Mouse (Mus musculus): ENCODE data around the gene Phldb2. TPM values are rescaled to one million over a fixed set of nuclear protein-coding genes. Genes with fewer than 3 reads are reported as not detected.

Phldb2 gene
- polyA plus RNA-seq, 1 experiment from 2014 or later: 46.2 TPM

DNA sequence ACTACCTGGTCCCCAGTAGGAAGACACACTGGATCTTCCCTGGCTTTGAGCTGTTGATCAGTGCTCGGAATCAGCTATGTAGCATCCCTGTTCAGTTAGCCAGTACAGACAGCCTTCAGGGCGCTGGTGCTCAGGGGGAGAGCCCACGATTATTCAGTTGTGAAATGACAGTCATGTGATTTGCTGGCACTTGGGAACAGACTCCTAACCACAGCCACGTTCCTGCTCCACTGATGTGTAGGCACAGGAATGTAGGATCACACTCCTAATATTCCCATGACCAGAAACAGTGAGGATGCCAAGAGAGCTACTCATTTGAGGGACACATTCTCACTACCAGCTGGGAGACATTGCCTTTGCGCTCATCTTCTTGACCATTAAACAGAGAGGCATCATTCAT lies 15.3 kb upstream of the Phldb2 start:
- Histone ChIP-seq H3K36me3 (replicated peaks) (no peaks in the 10 kb centered on the region), H3K27me3 (replicated peaks; ENCODE audit: low read depth, poor library complexity, severe bottlenecking) (no peaks in the 10 kb centered on the region), H3K9me3 (no peaks in the 10 kb centered on the region), H3K27ac (replicated peaks) (no peak overlapping the region), H3K4me1 (0 out of 2 replicates have a peak, but pooled peaks cover under 1% of the 10 kb centered on the region), H3K4me3 (no peak overlapping the region)
- DNase-seq (ENCODE audit: low spot score): no peak
- 82% methylated on average over 5 of the region's 5 CpGs for WGBS

DNA sequence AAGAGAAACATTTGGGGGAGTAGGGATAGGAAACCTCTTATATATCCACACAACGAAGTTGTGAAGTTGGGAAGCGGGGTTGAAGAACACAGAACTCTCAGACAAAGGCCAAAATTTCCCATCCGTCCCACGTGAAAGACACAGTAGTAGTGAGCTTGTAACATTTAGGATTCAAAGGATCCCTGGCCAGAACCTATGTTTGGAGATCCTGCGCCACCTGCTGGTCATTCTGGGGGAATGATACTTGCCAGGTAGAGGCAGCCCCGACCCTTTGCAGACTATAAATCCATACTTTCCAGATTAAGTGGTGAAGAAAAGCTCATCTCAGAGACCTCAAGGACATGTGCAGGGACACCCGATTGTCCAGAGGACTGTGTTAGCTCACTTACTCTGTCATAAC lies 14.1 kb upstream of the Phldb2 start:
- H3K27ac ChIP-seq (replicated peaks): 0 out of 2 replicates have a peak overlapping the region, but pooled peaks have one; percentile 10

DNA sequence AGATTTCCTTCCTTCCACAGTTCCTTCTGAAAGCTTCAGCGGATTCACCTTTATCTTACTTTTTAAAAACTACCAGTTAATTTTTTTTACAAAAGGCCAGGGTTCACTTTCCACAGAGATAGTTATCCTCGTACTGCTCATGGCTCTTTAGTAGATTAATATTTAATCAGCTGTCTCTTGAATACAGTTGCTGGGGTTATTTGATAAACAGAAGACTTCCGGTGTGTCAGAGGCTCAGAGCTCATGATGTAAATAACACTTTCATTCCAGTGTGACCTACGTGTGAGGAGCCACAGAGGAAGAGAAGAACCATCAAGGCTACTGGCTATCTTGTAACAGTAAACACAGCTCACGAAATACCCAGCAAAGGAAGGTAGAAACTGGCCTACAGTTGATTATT lies 13.2 kb upstream of the Phldb2 start:
- Histone ChIP-seq H3K36me3 (replicated peaks) (no peaks in the 10 kb centered on the region), H3K9me3 (no peaks in the 10 kb centered on the region), H3K4me1 (peaks cover 13% of the 10 kb centered on the region), H3K27me3 (replicated peaks; ENCODE audit: low read depth, poor library complexity, severe bottlenecking) (no peaks in the 10 kb centered on the region), H3K27ac (replicated peaks) (no peak overlapping the region), H3K4me3 (no peak overlapping the region)
- WGBS: 86% methylated on average over 5 of the region's 5 CpGs
- DNase-seq (ENCODE audit: low spot score): no peak

More for the DNA sequence above, 14.1 kb upstream of the Phldb2 start:
- Histone ChIP-seq H3K4me1 (peaks cover 10% of the 10 kb centered on the region), H3K9me3 (no peaks in the 10 kb centered on the region), H3K36me3 (replicated peaks) (no peaks in the 10 kb centered on the region), H3K27me3 (replicated peaks; ENCODE audit: low read depth, poor library complexity, severe bottlenecking) (no peaks in the 10 kb centered on the region), H3K4me3 (no peak overlapping the region)
- 17% methylated on average over 7 of the region's 7 CpGs for WGBS
- DNase-seq (ENCODE audit: low spot score): peak; percentile 86

DNA sequence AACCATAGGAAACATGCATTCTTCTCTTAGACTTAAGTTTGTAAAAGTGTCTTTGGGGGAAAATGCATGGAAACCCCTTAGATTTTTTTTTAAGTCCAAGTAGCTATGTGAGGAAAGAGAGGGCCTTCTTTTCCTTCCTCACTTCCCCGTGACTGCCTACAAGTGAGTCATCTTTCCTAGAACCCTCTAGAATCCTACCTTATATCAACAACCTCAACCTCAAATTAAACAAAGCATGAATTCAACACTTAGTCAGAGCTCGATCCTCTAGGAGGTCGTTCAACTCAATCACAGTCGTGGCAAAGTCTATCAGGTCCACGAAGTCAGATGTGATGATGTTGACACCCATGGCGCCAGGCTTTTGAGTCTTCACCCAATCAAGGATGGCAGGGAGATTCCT lies 11.4 kb upstream of the Phldb2 start:
- H3K27ac ChIP-seq (replicated peaks): no peak overlapping the region
- WGBS: 94% methylated on average over 6 of the region's 6 CpGs

DNA sequence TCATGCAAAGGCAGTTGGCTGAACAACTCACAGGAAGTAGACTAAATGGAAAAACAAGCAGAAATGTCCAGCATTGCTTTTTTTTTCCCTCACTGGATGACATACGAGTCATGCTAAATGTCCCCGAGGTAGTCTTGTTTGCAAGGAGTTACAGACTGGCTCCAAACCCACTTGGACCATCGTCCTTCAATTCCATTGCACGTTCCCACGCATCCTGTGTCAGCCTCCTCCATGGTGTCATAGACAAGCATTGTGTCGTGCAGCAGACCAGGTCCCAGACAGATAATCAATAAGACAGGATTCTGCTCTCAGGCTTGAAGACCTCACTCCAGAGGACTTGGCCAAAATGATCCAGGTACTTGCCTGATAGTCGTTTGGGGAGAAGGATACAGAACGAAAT lies 10.4 kb upstream of the Phldb2 start:
- Histone ChIP-seq H3K9me3 (no peaks in the 10 kb centered on the region), H3K4me1 (peaks cover 13% of the 10 kb centered on the region), H3K4me3 (no peak overlapping the region), H3K27ac (replicated peaks) (no peak overlapping the region), H3K36me3 (replicated peaks) (no peaks in the 10 kb centered on the region), H3K27me3 (replicated peaks; ENCODE audit: low read depth, poor library complexity, severe bottlenecking) (no peaks in the 10 kb centered on the region)
- no peak for DNase-seq (ENCODE audit: low spot score)
- WGBS: 88% methylated on average over 8 of the region's 8 CpGs

More for the DNA sequence above, 11.4 kb upstream of the Phldb2 start:
- Histone ChIP-seq H3K4me1 (peaks cover 13% of the 10 kb centered on the region), H3K9me3 (no peaks in the 10 kb centered on the region), H3K4me3 (no peak overlapping the region), H3K27me3 (replicated peaks; ENCODE audit: low read depth, poor library complexity, severe bottlenecking) (no peaks in the 10 kb centered on the region), H3K36me3 (replicated peaks) (no peaks in the 10 kb centered on the region)
- DNase-seq (ENCODE audit: low spot score): no peak

DNA sequence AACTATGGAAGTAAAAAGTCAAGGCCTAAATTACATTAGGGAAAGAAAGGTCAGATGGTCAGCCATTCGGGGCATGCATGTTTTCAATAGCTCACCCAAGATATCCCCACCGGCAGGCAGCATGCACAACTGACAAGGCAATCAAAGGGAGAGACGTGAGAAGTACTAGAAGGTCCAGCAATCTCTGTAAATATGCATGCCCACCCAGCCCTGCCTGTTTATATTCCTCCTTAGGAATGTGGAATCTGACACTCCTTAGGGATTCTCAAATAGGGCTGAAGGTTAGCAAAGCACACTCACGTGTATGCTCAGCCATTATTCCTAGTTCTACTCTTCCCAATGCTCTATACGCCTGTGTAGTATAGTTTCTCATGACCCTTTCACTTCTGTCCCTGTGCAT lies 9.7 kb upstream of the Phldb2 start:
- no peaks in the 10 kb centered on the region for H3K27me3 ChIP-seq (replicated peaks; ENCODE audit: low read depth, poor library complexity, severe bottlenecking)
- no peaks in the 10 kb centered on the region for H3K9me3 ChIP-seq
- no peak overlapping the region for H3K27ac ChIP-seq (replicated peaks)
- H3K36me3 ChIP-seq (replicated peaks): no peaks in the 10 kb centered on the region
- H3K4me1 ChIP-seq: peaks cover 13% of the 10 kb centered on the region
- peak; percentile 51 for DNase-seq (ENCODE audit: low spot score)
- H3K4me3 ChIP-seq: no peak overlapping the region
- 33% methylated on average over 5 of the region's 5 CpGs for WGBS

DNA sequence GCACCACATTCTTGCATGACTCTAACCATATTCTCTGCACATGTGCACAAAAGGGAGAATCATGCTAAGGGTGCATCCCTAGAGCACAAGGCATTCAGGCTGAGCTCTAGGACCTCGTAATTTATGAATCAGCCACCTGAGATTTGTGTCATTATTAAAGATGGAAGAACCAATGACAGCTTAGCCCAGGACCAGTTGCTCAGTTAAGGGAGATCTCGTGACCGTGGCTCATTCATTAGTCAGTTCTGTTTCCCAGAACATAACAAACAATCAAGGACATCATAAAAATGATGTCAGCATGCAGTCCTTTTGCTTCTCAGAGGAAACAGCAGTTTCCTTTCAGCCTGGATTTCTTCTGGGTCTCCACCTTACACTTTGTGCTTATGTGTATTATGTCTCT lies 7.6 kb upstream of the Phldb2 start:
- Histone ChIP-seq H3K36me3 (replicated peaks) (no peaks in the 10 kb centered on the region), H3K4me3 (no peak overlapping the region), H3K27ac (replicated peaks) (no peak overlapping the region), H3K4me1 (peaks cover 16% of the 10 kb centered on the region), H3K27me3 (replicated peaks; ENCODE audit: low read depth, poor library complexity, severe bottlenecking) (no peaks in the 10 kb centered on the region), H3K9me3 (no peaks in the 10 kb centered on the region)
- 84% methylated on average over 3 of the region's 3 CpGs for WGBS
- no peak for DNase-seq (ENCODE audit: low spot score)

DNA sequence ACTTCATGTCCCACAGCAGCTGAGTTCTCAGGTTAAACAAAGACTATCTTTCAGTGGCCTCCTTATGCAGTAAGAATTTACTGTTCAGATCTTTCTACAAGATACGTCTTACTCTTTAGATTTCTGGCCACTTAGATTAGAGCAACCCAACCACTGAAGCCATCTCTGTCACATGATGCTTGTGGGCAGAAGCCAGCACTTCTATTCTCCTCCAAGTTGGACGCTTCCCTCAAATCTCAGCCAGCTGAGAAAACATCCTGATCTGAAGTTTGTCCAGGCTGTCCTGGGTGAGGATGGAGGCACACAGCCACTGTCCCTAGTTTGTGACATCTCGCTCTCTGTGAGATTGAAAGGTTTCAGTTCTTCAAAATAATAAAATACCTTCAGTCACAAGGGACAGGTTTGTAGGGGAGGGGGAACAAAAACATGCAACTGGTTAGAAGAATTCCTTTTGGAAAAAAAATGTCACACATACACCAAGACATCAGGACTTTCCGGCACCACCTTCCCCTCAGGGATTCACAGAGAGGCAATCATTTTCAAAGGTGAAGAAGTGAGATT lies 3.1 kb upstream of the Phldb2 start:
- WGBS: 60% methylated on average over 4 of the region's 4 CpGs
- H3K9me3 ChIP-seq: no peaks in the 10 kb centered on the region
- no peaks in the 10 kb centered on the region for H3K27me3 ChIP-seq (replicated peaks; ENCODE audit: low read depth, poor library complexity, severe bottlenecking)
- no peaks in the 10 kb centered on the region for H3K36me3 ChIP-seq (replicated peaks)
- no peak overlapping the region for H3K4me3 ChIP-seq
- 0 out of 2 replicates have a peak, but pooled peaks cover 3% of the 10 kb centered on the region for H3K4me1 ChIP-seq
- DNase-seq (ENCODE audit: low spot score): no peak
- no peak overlapping the region for H3K27ac ChIP-seq (replicated peaks)

DNA sequence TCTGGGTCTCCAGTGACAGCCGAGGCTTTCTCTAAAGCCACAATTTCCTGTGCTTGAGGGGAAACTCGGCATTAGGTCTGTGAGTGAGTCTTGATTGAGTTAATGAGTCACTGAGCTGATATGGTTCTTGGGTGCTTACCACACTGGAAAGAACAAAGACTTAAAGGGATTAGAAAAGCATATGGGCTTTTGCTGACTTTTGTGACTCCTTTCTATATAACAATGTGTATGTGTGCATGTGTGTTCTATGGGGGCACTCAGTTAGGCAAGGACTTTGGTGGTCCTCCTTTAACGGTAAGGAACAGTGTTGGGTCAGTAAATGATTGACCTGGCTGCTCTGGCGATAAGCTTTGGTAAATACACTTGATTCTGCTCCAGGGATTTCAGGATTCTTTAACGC lies 897 bp downstream of the Phldb2 start:
- H3K27ac ChIP-seq (replicated peaks): no peak overlapping the region
- no peak for DNase-seq (ENCODE audit: low spot score)
- no peak overlapping the region for H3K4me3 ChIP-seq
- no peaks in the 10 kb centered on the region for H3K27me3 ChIP-seq (replicated peaks; ENCODE audit: low read depth, poor library complexity, severe bottlenecking)
- WGBS: 65% methylated on average over 5 of the region's 5 CpGs
- H3K9me3 ChIP-seq: no peaks in the 10 kb centered on the region
- H3K4me1 ChIP-seq: 0 out of 2 replicates have a peak, but pooled peaks cover 3% of the 10 kb centered on the region
- H3K36me3 ChIP-seq (replicated peaks): no peaks in the 10 kb centered on the region

DNA sequence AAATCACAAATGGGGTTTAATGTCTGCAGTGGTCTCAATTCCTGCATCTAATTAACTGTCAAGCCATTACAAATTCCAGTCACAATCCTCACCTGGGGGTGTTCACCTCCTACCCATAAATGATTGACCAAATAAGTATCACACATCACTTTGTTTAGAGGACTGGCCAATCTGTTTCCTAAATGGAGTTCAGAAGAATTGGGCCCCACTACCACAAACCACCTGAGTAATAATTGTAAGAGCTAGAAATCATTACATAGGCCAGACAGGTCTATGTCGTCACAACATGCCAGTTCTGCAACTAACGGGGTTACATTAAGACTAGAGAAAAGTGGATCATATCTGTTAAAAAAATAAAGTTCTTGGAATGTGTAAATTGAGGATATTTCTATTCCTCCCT lies 1.4 kb downstream of the Phldb2 start:
- Histone ChIP-seq H3K27ac (replicated peaks) (no peak overlapping the region), H3K36me3 (replicated peaks) (no peaks in the 10 kb centered on the region), H3K4me3 (no peak overlapping the region), H3K27me3 (replicated peaks; ENCODE audit: low read depth, poor library complexity, severe bottlenecking) (no peaks in the 10 kb centered on the region), H3K9me3 (no peaks in the 10 kb centered on the region), H3K4me1 (0 out of 2 replicates have a peak, but pooled peaks cover 3% of the 10 kb centered on the region)
- WGBS: 90% methylated on average over 2 of the region's 2 CpGs
- no peak for DNase-seq (ENCODE audit: low spot score)

DNA sequence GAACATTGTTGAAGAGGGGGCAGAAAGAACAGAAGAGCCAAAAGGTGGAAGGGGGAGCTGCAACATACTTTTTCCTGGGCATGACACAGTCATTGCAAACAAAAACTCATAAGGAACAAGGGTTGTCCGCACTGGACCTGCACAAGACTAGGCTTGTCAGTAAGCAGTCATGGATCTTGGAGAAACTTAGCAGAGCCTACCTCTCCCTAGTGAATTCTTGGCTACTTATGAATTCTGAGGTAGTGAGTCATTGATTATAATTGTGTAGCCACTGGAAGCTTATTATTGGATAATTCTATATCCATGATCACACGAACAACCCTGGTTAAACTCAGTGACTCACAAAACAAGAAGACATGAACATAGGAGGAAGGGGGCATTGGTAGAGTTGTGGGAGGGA lies 7.1 kb downstream of the Phldb2 start:
- Histone ChIP-seq H3K27me3 (replicated peaks; ENCODE audit: low read depth, poor library complexity, severe bottlenecking) (no peaks in the 10 kb centered on the region), H3K27ac (replicated peaks) (no peak overlapping the region), H3K4me1 (peaks cover 12% of the 10 kb centered on the region), H3K9me3 (no peaks in the 10 kb centered on the region), H3K4me3 (no peak overlapping the region), H3K36me3 (replicated peaks) (no peaks in the 10 kb centered on the region)
- 94% methylated on average over 2 of the region's 2 CpGs for WGBS
- no peak for DNase-seq (ENCODE audit: low spot score)

DNA sequence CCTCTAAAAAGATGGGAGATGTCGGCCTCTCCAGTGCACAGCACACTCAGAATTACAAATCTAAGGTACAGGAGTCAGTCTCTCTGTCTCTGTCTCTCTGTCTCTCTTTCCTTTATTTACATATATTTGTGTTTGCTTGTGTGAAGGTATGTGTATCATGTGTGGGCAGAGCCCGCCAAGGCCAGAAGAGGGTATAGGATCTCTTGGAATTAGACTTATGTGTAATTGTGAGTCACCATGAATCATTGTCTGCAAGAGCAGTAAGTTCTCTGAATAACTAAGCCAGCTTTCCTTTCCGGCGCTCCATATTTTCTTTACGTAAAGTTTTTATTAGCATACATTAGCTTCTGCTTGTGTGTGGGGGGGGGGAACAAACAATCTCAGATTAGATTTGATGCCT lies 7.7 kb downstream of the Phldb2 start:
- 90% methylated on average over 5 of the region's 5 CpGs for WGBS
- Histone ChIP-seq H3K4me1 (peaks cover 12% of the 10 kb centered on the region), H3K27me3 (replicated peaks; ENCODE audit: low read depth, poor library complexity, severe bottlenecking) (no peaks in the 10 kb centered on the region), H3K36me3 (replicated peaks) (no peaks in the 10 kb centered on the region), H3K27ac (replicated peaks) (no peak overlapping the region), H3K9me3 (no peaks in the 10 kb centered on the region), H3K4me3 (no peak overlapping the region)
- no peak for DNase-seq (ENCODE audit: low spot score)

DNA sequence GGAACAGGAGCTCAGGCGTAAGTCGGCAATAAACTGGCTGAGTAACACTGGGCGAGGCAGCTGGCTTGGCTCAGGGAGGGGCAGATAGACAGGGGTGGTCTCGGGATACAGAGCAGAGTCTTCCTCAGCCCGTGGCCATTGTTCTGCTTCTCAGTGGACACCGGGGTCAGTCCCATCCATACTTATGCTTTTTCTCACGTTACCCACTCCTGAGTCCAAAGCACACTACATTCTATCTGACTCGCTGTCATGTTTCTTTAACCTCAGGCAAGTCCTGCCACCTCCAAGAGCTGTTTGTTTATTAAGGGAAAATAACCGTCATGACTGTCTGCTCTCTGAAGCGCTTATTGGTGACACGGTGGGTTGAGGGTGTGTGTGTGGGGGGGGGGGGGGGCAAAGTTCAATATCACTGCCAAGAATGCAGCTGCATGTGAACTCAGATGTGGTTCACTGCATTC lies 8.2 kb downstream of the Phldb2 start:
- peaks cover 12% of the 10 kb centered on the region for H3K4me1 ChIP-seq
- H3K27me3 ChIP-seq (replicated peaks; ENCODE audit: low read depth, poor library complexity, severe bottlenecking): no peaks in the 10 kb centered on the region
- WGBS: 66% methylated on average over 11 of the region's 11 CpGs
- no peak for DNase-seq (ENCODE audit: low spot score)
- no peak overlapping the region for H3K4me3 ChIP-seq
- H3K27ac ChIP-seq (replicated peaks): no peak overlapping the region
- H3K9me3 ChIP-seq: no peaks in the 10 kb centered on the region
- H3K36me3 ChIP-seq (replicated peaks): no peaks in the 10 kb centered on the region

Data from embryonic facial prominence, embryonic 10.5 days (tissue).